Mouse (Mus musculus) ovary, adult 2 months (tissue): ENCODE measurements around the gene Abca16. TPM values are rescaled to one million over a fixed set of nuclear protein-coding genes. Genes with fewer than 3 reads are reported as not detected.

Experiments
- polyA plus RNA-seq: library from polyadenylated mRNA; depleted of rRNA; stranded (reverse); fragments of >200 nt; gene quantifications from 2 replicates; pipeline ENCODE4 v1.2.3, GENCODE M21; 2012; rRNA removed

The Abca16 gene
- not detected in 2 replicates for polyA plus RNA-seq

GRCm38 (mm10) chr7:120409447-120409846, at the start of gene Abca16:
Gene Abca16, plus strand, starts transcription at chr7:120409647.

Other genes with a start within 250 kb of the Abca16 start
- 0.09 and 0.10 TPM in 2 replicates for gene Anks4b, start 235.8 kb upstream of the Abca16 start, polyA plus RNA-seq
- gene Crym, start 207.5 kb upstream of the Abca16 start, polyA plus RNA-seq, result 1.3 and 1.6 TPM in 2 replicates
- gene Abca14, start 205.7 kb upstream of the Abca16 start, polyA plus RNA-seq, result not detected in 2 replicates
- not detected in 2 replicates for gene Abca15, start 81.0 kb upstream of the Abca16 start, polyA plus RNA-seq
- 29.3 and 50.4 TPM in 2 replicates for gene Uqcrc2, start 225.5 kb downstream of the Abca16 start, polyA plus RNA-seq